Mouse (Mus musculus): ENCODE data around the gene Hist1h3g.
A peak's percentile ranks its signal among the peaks of the same experiment; 100 is the strongest.
"Not testable (repeated sequence)": the region's sequence is repeated elsewhere in the genome, so short reads cannot be mapped to it uniquely, and the experiment has no call there.

The Hist1h3g gene

GRCm38 (mm10) chr13:23534368-23535131, 672 bp upstream of the Hist1h3g start:
- no peak for DNase-seq (ENCODE audit: low read depth)

GRCm38 (mm10) chr13:23536076-23536822, 1.0 kb downstream of the Hist1h3g start:
- DNase-seq (ENCODE audit: low read depth): no peak

DNA sequence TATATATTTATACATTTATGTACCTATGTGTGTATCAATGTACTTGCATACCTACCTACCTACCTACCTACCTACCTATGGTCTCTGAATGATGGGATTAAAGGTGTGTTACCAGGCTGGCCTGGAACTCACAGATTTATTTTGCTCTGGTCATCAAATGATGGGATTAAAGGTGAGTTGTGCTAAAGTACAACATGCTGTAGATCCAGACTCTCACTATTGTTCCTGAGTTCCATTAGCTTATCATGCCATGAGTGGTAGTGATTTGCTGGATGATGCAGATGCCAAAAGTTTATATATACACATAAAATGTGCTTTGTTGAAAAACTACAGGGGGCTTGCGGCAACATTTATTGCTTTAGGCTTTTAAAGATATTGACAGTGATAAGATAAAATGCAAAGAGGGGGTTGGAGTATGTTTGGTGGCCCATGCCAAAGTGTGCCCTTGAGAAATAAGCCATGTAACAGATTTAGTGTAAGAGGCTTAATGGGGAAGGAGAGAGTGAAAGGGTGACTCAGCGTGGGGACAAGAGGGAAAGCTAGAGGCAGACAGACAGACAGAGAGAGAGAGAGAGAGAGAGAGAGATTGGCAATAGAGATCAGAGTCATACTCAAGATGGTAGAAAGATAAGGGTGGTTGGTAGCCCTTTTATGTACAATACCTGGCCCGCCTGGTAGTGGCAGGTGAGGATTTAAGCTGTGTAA, 1.9 kb downstream of the Hist1h3g start:
- DNase-seq (ENCODE audit: low read depth): no peak

- no peak for DNase-seq (ENCODE audit: low read depth)
These were observed 3.0 kb downstream of the Hist1h3g start for GRCm38 (mm10) chr13:23538249-23538648.

DNA sequence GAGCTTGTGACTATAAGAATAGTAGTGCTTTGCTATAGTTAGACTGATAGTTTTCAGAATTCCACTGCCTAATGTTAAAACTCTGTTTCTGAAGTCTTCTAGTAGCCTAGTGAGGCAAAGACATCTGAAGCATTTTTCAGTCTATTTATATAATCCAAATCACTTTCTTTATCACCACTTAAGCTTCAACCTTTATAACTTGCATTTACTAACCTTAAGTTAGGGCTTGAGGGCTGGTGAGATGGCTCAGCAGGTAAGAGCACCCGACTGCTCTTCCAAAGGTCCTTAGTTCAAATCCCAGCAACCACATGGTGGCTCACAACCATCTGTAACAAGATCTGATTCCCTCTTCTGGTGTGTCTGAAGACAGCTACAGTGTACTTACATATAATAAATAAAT, 4.6 kb downstream of the Hist1h3g start:
- DNase-seq (ENCODE audit: low read depth): not testable (repeated sequence)

DNA sequence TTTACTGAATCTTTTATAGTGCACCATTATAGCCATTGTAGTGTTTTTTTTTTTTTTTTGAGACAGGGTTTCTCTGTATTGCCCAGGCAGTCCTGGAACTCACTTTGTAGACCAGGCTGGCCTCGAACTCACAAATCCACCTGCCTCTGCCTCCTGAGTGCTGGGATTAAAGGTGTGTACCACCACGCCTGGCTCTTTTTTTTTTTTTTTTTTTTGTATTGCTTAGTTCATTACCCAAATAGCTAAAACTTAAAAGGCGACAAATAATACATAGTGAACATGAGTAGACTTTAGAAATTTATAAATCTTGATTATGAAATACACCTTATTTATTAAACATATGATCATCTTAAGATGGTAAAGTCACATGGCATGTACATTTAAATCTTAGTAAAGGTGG, 6.3 kb downstream of the Hist1h3g start:
- no peak for DNase-seq (ENCODE audit: low read depth)

DNA sequence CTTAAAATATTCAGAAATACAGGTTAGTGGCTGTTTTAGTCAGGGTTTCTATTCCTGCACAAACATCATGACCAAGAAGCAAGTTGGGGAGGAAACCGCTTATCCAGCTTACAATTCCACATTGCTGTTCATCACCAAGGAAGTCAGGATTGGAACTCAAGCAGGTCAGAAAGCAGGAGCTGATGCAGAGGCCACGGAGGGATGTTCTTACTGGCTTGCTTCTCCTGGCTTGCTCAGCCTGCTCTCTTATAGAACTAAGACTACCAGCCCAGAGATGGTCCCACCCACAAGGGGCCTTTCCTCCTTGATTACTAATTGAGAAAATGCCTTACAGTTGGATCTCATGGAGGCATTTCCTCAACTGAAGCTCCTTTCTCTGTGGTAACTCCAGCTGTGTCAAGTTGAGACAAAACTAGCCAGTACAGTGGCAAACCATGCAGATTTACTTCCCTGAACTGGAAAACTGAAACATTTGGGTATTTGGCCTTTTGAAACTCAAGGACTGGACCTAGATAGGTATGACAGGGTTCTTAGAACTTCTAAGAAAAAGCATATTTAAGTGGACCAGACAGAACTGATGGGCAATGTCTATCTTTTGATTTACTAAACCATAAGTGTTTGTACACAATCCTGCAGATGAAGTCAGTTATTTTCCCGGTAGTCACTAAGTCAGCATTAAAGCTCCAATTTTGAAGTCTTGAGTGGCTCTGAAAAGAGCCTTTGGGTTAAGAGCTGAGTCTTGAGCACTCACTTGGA, 7.2 kb downstream of the Hist1h3g start:
- not testable (repeated sequence) for DNase-seq (ENCODE audit: low read depth)

GRCm38 (mm10) chr13:23542999-23543607, 7.9 kb downstream of the Hist1h3g start, which contains the start of gene Hist1h2bh:
Gene Hist1h2bh, minus strand, starts transcription at chr13:23543392.
- DNase-seq (ENCODE audit: low read depth): peak; percentile 88

DNA sequence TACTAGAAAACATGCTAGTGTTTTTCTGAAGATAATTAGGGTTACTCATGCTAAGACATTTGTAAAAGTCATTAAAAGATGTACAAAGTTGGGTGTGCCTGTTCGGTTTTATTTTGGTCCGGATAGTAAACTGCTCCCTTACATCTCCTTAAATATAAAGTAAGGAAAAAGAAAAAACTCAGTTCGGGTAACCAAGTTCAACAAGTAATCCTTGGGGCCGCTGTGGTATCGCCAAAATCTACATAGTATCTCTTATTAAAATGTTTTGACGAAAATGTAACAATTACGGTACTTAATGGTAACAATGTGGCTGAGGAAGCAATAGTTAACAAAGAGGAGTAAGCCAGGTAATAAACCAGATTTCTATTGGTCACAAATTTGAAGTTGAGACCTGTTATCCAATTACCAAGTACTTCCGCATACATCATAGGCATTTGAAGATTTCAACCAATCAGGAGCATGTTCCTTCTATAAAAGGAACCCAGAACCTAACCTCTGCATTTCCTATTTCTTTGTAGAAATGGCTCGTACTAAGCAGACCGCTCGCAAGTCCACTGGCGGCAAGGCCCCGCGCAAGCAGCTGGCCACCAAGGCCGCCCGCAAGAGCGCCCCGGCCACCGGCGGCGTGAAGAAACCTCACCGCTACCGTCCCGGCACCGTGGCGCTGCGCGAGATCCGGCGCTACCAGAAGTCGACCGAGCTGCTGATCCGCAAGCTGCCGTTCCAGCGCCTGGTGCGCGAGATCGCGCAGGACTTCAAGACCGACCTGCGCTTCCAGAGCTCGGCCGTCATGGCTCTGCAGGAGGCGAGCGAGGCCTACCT, 9.0 kb downstream of the Hist1h3g start, which contains the start of gene Hist1h3f:
Hist1h3f (plus strand) TSS at position 88 of the 822 bp plus-strand sequence.
- DNase-seq (ENCODE audit: low read depth): peak; percentile 89

- DNase-seq (ENCODE audit: low read depth): not testable (repeated sequence)
These were observed 9.5 kb downstream of the Hist1h3g start for GRCm38 (mm10) chr13:23544787-23545120.

- DNase-seq (ENCODE audit: low read depth): no peak
These were observed 11.5 kb downstream of the Hist1h3g start for GRCm38 (mm10) chr13:23546694-23547093.

- DNase-seq (ENCODE audit: low read depth): no peak
These were observed 15.5 kb downstream of the Hist1h3g start for GRCm38 (mm10) chr13:23550761-23551145.

GRCm38 (mm10) chr13:23551146-23551834, 16.1 kb downstream of the Hist1h3g start, which contains the start of gene Hist1h4f:
Gene Hist1h4f, minus strand, starts transcription at chr13:23551648.
- peak; percentile 92 for DNase-seq (ENCODE audit: low read depth)

DNA sequence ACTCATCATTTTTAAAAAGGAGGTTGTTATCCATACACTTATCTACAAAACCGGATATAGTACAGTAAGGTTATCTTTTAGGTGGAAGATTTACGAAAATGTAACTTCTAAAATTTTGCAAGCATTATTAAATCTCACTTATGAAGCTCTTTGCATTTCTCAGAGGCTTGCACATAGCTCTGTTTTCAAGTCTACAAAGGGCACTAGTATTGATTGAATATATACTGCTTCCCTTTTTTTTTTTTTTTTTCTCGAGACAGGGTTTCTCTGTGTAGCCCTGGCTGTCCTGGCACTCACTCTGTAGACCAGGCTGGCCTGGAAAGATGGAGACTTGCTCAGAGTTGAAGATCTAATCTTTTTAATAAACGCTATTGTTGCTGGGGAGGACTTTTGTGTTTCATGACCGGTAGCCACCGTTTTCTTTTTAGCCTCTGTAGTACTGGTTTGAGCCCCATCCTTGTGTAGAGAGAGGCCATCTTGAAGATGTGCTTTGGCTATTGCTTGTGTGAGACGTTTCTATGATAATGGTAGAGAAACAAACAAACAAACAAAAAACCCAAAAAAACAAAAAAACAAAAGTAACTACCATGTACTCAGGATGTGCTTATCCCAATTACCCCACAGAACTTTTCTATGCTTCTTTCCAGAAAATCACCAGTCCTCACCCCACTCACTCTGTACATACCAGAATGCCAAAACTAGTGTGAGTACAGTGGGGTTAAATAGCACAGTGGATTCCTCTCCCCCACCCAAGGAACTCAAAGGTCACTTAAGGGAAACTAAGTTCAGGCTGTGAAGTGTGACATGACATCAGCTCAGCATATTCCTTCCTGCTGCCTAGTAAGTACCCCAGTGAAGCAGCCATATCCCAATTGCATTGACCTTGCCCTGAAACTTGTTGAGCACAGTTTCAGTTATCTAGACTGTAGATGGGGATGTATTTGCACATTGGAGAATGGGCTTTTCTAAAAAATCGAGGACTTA, 17.0 kb downstream of the Hist1h3g start:
- no peak for DNase-seq (ENCODE audit: low read depth)

- DNase-seq (ENCODE audit: low read depth): no peak
These were observed 17.7 kb downstream of the Hist1h3g start, which contains the start of gene Hist1h1d for GRCm38 (mm10) chr13:23552962-23553361. Gene Hist1h1d, plus strand, starts transcription at chr13:23553262.

DNA sequence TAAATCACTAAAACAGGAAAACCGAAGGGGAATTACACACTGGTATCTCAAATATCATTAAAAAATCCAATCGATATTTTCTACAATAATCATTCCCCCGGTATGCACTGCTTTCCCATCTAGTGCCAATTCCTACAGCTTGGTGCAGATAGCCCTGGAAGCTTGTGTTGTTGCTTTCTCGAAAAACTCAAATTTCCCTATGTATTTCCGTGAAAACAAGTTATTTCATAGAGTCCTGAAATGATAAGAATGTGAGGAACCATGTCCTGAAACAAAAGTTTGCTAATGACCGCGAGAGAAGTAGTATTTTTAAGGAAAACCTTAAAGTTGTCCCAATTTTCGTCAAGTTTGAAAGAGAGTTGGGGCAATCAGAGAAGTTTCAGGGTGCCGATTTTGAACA, 19.2 kb downstream of the Hist1h3g start:
- DNase-seq (ENCODE audit: low read depth): peak; percentile 29

DNA sequence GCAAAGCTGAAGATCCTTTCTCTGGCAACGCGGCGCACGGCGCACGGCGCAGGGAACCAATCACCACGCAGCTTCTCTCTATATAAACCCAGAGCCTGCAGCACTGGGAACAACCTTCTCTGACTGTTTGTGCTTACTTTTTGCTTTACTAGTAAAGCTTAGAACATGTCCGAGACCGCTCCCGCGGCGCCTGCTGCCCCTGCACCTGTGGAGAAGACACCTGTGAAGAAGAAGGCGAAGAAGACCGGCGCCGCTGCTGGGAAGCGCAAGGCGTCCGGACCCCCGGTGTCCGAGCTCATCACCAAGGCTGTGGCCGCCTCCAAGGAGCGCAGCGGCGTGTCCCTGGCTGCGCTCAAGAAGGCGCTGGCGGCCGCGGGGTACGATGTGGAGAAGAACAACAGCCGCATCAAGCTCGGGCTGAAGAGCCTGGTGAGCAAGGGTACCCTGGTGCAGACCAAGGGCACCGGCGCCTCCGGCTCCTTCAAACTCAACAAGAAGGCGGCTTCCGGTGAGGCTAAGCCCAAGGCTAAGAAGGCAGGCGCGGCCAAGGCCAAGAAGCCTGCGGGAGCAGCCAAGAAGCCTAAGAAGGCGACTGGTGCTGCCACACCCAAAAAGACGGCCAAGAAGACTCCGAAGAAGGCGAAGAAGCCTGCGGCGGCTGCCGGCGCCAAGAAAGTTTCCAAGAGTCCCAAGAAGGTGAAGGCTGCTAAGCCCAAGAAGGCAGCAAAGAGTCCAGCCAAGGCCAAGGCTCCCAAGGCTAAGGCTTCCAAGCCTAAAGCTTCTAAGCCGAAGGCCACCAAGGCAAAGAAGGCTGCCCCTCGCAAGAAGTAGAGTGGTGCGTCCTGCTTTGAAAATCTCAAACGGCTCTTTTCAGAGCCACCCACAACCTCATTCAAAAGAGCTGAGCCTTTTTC, 20.0 kb downstream of the Hist1h3g start:
- DNase-seq (ENCODE audit: low read depth): peak; percentile 88
